Mouse (Mus musculus): ENCODE measurements at regions not wholly inside any gene's neighbourhood (a gene's known extent, or its start where the extent isn't known, plus 50 kb on each side); places are given as distances from the start of the nearest gene placed in this dataset.
A peak's percentile ranks its signal among the peaks of the same experiment; 100 is the strongest.

DNA sequence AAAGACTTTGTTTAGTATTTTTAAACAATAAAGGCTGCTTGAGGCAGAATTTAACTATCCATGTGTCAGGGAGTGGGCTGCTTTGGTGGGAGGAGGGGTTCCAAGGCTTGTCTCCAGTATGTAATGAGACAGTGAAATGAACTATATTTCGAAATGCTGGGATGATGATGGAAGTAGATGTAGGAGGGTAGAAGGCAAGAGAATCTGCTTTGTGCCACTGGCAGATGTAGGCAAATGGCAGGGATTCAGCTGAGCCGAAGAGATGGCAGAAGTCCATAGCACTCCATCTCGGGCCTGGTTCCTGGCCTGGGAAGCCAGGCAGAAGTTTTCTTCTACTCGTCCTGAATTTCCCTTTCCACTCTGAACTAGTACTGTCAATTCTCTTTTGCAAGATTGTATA is 1681.6 kb upstream of the Cdh8 start:
- DNase-seq, result peak; percentile 47
